Mouse (Mus musculus) thymus, postnatal 14 days (tissue): ENCODE data around the gene Mipep.

Experiments
- DNase-seq: peaks from one replicate; pipeline ENCODE4 v3.0.0; 2021

Mipep gene

DNA sequence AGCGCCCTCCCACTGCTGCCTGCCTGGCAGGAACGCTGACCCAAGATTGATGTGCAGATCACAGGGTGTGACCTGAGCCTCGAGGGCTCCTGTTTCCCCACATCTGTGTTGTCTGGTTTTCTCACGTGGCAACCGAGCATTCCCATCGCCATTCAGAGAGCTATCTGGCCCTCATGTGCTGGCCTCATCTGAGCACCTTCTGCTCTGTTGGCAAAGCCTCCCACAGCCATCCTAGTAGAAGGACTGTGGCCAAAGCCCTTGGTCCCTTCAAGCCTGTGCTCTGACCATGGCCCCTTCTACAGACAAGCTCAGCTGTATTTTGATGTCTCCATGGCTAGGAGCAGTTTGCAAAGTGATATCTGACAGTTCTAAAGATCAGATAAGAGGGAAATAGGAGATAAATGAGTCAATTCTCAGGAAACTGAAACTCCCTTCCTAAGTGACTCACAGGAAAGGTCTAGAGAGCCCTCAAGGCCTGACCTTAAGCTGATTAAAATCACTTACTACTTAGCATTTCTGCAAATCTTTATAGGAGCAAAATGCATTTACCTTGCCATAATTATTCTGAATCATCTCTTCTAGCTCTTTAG is 101.1 kb downstream of the Mipep start:
- DNase-seq: no peak

DNA sequence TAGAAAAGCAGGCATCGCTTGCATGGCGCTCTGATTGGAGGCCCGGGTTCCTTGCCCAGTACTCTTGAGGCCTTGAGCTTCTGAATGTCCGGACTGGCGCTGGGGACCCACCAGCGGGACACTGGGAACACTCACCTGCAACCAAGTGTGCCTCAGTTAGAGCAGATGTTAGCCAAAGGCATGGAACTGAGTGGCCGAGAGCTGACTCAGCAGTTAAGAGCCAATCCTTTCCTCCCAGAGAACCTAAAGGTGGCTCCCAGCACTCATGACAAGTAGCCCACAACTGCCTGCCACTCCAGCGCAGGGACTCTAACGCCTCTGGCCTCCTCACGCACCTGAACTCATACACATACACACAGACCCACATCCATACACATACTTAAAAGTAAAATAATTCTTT is 109.5 kb downstream of the Mipep start:
- no peak for DNase-seq

DNA sequence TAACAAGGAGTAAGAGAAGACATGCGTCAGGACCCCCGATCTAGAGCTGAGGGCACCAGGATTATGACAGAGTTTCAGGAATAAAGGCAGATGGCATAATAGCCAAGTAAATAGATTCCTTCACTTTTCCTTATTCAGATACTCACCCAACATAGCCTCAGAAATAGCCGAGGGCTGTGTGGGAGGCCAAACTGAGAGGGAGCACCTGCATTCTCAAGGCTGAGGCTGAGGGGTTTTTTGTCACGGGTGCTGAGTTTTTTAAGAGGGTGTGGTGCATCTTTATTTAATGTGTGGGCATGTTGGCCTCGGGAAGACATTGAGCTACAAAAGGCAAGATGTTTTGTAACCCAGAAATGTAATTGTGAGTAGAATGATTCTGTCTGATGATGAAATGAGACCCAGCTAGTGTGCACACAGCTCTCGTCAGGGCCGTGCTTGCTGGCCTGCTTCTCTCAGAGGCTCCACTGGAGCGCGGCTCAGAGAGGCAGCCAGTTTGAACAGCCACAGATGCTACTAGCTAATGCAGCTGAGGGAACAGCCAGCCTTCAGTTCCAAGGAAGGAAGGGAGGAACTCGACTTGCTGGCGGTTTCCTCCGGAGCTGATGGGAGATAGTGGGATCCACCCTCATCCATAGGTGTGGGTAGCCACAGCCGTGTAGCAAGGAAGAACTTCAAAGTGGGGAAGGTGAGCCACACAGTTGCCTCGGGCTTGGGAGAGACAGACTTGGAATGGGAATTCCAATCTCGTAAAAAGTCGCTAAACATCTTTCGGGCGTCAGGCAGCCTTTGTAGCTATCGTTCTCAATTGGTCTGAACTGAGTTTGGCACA is 111.0 kb downstream of the Mipep start:
- no peak for DNase-seq

GRCm38 (mm10) chr14:60898086-60898667 is 113.8 kb downstream of the Mipep start:
- DNase-seq: no peak

GRCm38 (mm10) chr14:60904501-60904900 is 120.1 kb downstream of the Mipep start:
- DNase-seq: no peak

DNA sequence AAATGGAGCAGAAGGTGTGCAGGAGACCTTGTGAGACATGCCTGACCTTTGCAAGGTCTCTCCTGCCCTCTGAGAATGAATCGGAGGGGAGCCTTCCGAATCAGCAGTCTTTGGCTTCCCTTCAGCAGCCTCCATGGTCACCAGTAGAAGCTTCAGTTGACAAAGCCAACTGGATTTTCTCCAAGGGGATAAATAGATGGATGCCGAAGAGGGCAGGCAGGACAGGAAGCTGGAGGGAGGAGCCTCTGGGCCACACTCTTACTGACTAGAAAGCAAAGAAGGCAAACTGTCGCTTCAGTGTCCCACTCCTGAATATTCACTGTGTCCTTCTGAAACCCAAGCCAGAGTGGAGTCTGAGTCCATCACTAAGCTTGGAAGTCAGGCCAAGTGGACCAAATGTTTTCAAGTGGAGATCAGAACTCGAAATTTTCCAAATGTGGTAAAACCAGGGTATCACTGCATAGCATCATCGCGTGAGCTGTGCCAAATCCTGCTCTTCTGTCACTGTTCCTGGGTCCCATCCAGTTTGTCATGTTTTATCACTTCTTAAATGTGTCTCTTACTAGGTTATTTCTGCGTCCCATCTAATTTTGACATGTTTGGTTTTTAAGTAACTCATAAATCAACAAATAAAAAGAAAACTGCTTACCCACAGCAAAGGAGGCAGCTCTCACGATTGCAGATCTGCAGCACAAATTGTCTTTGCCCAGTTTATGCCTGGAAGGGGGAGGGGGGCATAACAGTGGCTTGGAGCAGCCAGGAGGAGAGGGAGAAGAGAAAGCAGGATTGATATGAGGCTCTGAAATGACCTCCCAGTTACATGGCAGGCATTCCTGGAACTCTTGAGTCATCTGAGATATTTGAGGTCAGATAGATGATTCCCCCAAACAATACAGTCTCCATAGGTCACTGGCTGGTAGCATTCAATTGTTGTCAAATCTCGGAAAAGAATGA is 122.3 kb downstream of the Mipep start:
- DNase-seq: no peak

GRCm38 (mm10) chr14:60909351-60909750 is 125.0 kb downstream of the Mipep start:
- no peak for DNase-seq

- no peak for DNase-seq
Measured at GRCm38 (mm10) chr14:60910506-60911444, 126.4 kb downstream of the Mipep start.

- no peak for DNase-seq
Measured at GRCm38 (mm10) chr14:60912981-60913468, 128.7 kb downstream of the Mipep start.

- DNase-seq: no peak
Measured at GRCm38 (mm10) chr14:60916661-60917060, 132.3 kb downstream of the Mipep start.

- DNase-seq: no peak
Measured at GRCm38 (mm10) chr14:60926011-60926410, 141.6 kb downstream of the Mipep start.

GRCm38 (mm10) chr14:60935705-60936104 is 151.3 kb downstream of the Mipep start:
- no peak for DNase-seq

DNA sequence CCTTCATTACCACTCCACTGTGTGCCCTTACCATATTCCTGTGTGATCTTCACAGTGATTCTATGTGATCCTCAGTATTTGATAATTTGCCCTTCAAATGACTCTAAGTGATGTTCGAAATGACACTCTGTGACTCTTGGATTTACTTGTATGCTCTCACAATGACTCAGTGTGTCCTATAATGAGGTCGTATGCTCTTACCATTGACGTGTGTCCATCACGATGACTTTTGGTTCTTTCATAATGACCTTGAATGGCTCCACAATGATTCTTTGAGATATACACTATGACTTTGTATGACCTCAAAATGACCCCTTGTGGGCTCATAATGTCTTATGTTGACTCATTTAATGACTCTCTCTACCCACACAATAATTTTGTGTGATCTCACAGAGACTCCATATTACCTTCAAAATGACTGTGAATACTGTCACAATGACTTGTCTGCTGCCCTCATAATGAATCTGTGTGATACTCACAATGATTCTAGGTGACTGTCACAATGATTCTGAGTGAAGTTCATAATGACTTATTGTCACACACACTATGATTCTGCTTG is 153.2 kb downstream of the Mipep start:
- no peak for DNase-seq
